Comparison of ENCODE assay signal across 9 mouse cellular contexts in genomic region chr10:37483521-37483920, GRCm38 (mm10).
DNase-seq lines count a peak whose midpoint lies in the region; ATAC-seq and TF ChIP-seq lines count a peak whose summit lies in the region.
"Had no signal": no experiment of that assay in that cellular context is flagged by ENCODE, and none has a peak within 500 bp of the region (broad histone marks: within the 10 kb centered on the region; RNA-seq: fewer than 3 reads in every experiment).

No protein-coding gene starts in this region.

- no peak for TF ChIP-seq EP300 in liver, postnatal 0 days (IDR thresholded peaks at IDR 0.05; ENCODE audit: low read depth)

- no peak overlapping the region for H3K4me2 ChIP-seq in liver, postnatal 0 days (ENCODE audit: low read depth, low read length)

- ATAC-seq in liver, postnatal 0 days, result no peak

- 46% methylated on average over 4 of the region's 4 CpGs for WGBS in liver, postnatal 0 days (ENCODE audit: insufficient replicate concordance)

- no peak overlapping the region for H3K27ac ChIP-seq in liver, postnatal 0 days (ENCODE audit: low read depth)

- DNase-seq in liver, result peak; percentile 4
- no peak for DNase-seq in liver, postnatal 0 days
- DNase-seq in embryo, embryonic 10.5 days (ENCODE audit: low spot score), result peak; percentile 48
- DNase-seq in heart, postnatal 14 days, result peak; percentile 5 to 34
- peak; percentile 53 for DNase-seq in mesoderm, embryonic 11.5 days (ENCODE audit: low read depth, low spot score)
- DNase-seq in testis, postnatal 14 days (ENCODE audit: low spot score), result no peak
- DNase-seq in layer of hippocampus, adult 8-10 months (ENCODE audit: low spot score in 2 of 2), result no peak
- DNase-seq in frontal cortex, postnatal 25 days (ENCODE audit: low spot score in 2 of 2), result no peak
- DNase-seq: cerebellum, adult 9-11 months had no signal

- H3K9me3 ChIP-seq in liver, postnatal 0 days (ENCODE audit: low read length), result no peaks in the 10 kb centered on the region

- intact Hi-C loops in heart, postnatal 14 days (cut with DNase I), result loop anchor here (10.0 kb wide), 1 partner anchor 409 kb away; no protein-coding TSS in a partner anchor

- no peak overlapping the region for H3K9ac ChIP-seq in liver, postnatal 0 days (replicated peaks)

- no peaks in the 10 kb centered on the region for H3K36me3 ChIP-seq in liver, postnatal 0 days (replicated peaks; ENCODE audit: insufficient read depth, low read length)

- no peaks in the 10 kb centered on the region for H3K27me3 ChIP-seq in liver, postnatal 0 days (ENCODE audit: insufficient read depth, low read length)

- H3K4me3 ChIP-seq in liver, postnatal 0 days (ENCODE audit: low read depth, low read length), result no peak overlapping the region

- H3K4me1 ChIP-seq in liver, postnatal 0 days (ENCODE audit: insufficient read depth), result peaks cover 7% of the 10 kb centered on the region; the same call in 1 of the 2 replicates

- TF ChIP-seq CTCF in liver, postnatal 0 days (IDR thresholded peaks at IDR 0.05; ENCODE audit: low read depth), result no peak

Comparison
In these comparisons a context has a peak if more than half of its experiments do, and no peak if none do; other contexts are left out.
1. DNase-seq: peak in liver (single experiment), embryo, embryonic 10.5 days (single experiment), heart, postnatal 14 days (2 of 2) and mesoderm, embryonic 11.5 days (single experiment); none in liver, postnatal 0 days (single experiment), testis, postnatal 14 days (single experiment), layer of hippocampus, adult 8-10 months (0 of 2) and frontal cortex, postnatal 25 days (0 of 2).